Mouse (Mus musculus): ENCODE measurements around the gene Bbs5. TPM values are rescaled to one million over a fixed set of nuclear protein-coding genes. Genes with fewer than 3 reads are reported as not detected.
"Not testable (repeated sequence)": the region's sequence is repeated elsewhere in the genome, so short reads cannot be mapped to it uniquely, and the experiment has no call there.

Bbs5 gene
- polyA plus RNA-seq, 1 experiment from 2014 or later: 10.2 TPM

DNA sequence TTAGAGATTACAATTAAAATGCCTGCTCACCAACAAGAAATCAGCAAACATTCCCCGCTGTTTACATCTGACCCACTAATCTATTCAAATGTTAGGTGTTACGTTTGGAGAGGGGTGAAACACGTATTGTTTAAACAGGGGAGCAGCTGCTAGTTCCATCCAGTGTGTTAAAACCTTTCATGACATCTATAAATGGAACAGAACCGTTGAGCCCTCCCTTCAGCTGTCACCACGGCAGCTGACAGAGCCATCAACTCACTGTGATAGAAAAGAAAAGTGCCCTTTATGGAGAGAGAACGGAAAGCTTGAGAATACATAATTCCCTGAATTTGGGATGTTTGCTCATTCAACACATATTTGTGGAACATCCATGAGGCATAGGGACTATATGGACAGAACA, 21.4 kb downstream of the Bbs5 start:
- DNase-seq (ENCODE audit: low spot score): peak; percentile 8

DNA sequence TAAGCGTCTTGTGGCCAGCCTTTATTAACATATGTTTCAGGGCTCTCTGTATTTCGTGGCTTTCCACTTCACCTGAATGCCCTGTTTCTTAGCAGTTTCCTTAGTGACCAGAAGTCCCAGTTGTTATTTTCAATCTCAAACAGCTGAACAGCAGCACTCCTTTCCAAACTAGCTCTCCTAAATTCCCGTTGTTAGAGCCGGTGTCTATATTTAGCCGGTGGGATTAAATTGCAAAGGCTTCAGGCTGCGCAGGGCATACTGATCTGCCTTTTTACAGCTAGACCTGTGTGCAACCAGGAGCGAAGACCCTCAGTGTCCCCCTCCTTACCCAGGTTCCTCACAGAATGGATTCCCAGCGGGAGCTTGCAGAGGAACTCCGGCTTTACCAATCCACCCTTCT, 22.9 kb downstream of the Bbs5 start, which contains the start of gene Klhl41:
TSS of gene Klhl41 (plus strand) at position 268 of the 400 bp plus-strand sequence.
- no peak for DNase-seq (ENCODE audit: low spot score)

DNA sequence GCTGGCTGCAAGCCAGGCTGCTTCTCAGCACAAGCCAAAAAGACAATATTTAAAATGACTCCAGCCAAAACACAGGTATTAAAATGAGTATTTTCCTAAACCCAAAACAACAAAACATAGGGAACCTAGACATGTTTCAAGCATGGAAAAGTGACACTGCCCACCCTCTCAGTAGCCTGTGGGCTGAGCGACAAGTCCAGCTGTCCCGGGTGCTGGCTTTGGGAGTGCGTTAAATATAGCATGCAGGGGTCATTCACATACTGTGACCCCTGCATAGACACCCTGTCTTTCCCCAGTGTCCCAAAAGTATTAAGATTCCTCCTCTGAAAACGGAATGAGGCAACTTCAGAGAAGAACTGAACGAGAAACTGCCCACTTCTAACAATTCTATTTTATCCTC, 26.8 kb downstream of the Bbs5 start:
- DNase-seq (ENCODE audit: low spot score): no peak

DNA sequence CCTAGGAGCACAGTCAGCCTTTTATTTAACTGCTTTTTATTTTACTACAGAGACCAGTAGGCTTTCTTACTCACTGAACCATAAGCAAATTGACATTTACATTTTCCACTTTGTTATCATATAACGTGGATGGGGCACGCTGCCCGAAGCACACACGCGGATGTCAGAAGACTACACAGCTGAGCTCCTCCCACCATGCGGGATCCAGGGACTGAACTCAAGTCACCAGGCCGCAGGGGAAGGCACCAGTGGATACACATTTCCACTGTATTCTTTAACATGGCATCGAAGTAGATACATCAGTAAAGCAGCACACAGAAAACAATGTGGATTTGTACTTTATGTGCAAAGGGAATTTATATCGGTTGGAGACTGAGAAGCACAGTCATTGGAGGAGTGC, 28.3 kb downstream of the Bbs5 start:
- no peak for DNase-seq (ENCODE audit: low spot score)

DNA sequence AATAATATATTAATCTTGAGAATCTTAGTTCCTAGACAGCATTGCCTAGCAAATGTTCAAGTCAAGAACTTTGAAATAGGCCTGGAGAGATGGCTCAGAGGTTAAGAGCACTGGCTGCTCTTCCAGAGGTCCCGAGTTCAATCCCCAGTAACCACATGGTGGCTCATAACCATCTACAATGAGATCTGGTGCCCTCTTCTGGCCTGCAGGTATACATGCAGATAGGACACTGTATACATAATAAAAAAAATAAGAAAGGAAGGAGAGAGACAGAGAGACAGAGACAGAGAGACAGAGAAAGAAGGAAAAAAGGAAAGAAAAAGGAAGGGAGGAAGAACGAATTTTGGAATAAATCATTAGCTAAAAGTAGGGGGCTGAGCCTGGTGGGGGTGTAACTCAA, 29.7 kb downstream of the Bbs5 start:
- DNase-seq (ENCODE audit: low spot score): peak; percentile 4

DNA sequence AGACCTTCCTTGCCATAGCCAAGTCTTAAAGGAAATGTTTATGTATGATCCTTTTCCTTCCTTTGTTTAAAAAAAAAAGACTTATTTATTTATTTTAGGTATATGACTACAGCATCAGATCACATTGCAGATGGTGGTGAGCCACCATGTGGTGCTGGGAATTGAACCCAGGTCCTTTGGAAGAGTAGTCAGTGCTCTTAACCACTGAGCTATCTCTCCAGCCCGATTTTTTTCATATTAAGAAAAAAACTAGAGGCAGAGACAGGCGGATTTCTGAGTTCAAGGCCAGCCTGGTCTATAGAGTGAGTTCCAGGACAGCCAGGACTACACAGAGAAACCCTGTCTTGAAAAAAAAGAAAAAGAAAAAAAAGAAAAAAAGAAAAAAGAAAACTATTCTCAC, 30.2 kb downstream of the Bbs5 start:
- not testable (repeated sequence) for DNase-seq (ENCODE audit: low spot score)

DNA sequence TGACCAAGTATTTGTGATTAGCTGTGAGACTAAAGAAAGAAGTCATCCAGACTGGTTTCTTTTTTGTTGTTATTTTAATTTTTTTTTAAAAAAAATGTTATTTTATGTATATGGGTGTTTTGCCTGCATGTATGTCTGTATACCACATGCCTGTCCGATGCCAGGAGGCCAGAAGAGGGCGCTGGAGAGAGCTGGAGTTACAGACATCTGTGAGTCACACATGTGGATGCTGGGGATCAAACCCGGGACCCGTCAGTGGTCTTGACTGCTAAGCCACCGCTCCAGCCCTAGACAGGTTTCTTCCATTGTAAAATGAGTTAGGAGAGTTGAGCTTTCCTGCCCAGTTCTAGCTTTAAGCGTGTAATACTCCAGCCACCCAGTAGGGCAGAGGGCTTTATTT, 33.0 kb downstream of the Bbs5 start:
- peak; percentile 5 for DNase-seq (ENCODE audit: low spot score)

DNA sequence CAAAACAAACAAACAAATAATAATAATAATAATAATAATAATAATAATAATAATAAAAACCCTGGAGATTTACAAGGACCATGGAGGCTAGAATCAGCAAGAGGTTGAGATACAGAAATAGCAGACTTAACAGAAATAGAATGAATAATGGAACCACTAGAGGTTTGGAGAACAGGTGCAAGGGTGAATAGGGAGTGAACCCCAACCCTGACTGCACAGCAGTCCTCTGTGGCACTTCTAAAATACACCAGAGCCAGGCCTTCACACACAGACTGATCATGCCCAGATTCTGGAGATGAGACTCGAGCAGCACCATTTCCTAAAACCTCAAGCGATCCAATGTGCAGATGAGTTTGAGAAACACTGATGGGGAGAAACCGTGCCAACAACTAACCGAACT, 35.0 kb downstream of the Bbs5 start:
- DNase-seq (ENCODE audit: low spot score): no peak

DNA sequence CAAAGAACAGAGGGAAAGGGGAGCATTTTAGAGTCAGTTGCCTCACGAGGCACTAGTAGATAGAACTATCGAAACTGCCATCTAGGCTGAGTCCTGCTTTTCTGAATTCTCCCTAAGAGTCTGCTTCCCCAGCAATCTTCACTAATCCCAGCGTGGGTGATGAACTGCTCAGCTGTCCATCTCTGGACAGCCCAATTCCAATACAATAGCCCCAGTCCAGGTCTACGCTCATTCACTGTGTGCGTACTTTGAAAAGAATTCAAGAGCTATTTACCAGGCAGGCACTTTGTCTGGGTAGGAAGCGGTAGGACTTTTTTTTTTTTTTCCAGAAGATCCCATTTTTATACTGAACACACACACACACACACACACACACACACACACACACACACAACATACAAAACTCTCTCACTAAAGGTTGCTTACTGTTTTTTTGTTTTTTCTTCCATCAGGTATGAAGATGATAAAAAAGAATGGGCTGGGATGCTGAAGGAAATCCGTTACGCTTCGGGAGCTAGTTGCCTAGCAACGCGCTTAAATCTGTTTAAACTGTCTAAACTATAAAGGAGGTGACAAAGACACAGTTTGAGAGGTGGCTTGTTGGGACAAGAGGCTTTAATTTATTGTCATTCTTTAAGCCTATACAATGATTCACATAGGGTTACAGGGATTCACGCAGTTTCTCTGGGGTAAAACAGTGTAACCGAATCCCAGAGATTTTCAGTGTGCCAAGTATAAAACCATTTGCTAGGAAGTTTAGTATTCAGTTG, 36.2 kb downstream of the Bbs5 start:
- DNase-seq (ENCODE audit: low spot score): no peak

DNA sequence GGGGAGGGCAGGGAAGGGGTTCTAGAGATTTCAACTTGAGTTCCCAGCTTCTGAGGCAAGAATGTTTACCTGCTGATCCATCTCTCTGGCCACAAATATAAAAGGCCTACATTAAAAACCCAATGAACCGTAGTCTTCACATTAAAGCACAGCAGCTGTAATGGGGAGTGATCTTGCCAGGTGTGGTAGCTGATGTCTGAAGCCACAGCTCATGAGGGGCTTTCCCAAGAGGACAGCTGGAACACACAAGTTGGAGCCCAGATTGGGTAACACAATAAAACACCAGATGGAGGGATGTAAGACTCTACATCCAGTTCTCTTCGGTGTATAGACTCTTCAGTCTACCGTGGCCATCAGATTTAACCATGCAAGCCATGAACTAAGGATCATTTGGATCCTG, 37.5 kb downstream of the Bbs5 start:
- no peak for DNase-seq (ENCODE audit: low spot score)

DNA sequence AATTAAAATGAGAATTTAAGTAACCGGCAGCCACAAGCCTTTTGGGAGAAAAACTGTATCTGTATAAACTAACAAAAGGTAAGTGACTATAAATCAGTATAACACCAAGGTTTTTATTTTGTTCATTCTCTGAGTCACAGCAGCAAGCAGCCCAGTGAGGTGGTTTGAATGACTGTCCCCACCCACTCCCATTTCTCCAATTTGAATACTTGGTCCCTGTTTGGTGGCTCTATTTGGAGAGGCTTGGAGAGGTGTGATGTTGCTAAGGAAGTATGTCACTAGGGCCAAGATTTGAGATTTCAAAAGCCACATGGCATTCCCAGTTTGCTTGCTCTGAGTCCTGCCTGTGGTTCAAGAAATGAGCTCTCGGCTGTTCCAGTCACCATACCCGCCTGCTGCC, 43.2 kb downstream of the Bbs5 start:
- DNase-seq (ENCODE audit: low spot score): no peak

DNA sequence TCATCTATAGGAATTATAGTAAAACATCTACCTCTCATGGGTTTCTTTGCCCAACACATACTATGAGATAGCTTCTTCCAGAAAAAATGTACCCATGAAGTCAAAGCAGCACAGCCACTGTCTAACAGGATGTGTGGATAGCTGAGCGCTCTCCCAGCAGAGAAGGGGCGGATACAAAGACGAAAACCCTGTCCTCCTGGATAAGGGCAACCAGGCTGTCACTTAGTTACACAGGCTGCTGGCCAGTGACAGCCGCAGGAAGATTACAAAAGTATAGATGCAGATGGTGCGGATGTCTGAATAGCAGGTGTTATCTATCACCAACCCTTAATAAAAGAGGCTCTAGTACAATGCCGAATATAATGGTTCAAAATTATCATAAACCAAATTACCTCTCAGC, 43.9 kb downstream of the Bbs5 start:
- DNase-seq (ENCODE audit: low spot score): no peak

DNA sequence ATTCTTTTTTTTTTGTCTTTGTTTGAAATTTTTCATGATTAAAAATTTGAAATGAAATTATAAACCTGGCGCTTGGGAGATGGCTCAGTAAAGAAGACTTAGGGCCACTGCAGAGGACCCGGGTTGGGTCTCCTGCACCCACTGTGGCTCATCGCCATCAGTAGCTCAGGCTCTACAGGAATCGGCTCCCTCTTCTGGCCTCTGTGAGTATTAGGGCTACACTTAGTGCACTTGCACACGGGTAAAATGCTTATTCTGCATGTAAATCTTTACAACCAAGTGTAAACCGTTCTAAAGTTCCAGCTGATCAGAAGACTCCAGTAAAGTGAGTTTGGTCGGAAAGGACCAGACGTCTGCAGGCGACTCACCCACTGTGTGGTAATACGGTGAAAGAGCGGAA, 46.5 kb downstream of the Bbs5 start:
- DNase-seq (ENCODE audit: low spot score): no peak

DNA sequence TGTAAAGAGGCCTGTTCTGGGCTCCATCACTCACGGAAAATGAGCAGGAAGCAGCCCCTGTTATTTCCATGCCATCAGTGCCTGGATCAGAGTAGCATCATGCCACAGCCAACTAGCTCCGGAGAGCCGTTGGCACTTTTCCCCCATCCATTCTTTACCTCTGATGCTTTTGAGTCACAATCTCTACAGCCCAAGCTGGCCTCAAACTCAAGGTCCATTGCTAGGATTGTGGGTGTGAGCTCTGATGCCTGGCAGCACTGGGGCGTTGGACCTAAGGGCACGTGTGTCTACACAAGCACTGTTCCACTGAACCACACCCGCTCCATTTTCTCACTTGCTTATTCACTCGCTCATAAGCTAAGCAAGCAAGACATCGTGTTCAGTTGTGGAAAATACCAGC, 53.5 kb downstream of the Bbs5 start:
- no peak for DNase-seq (ENCODE audit: low spot score)

DNA sequence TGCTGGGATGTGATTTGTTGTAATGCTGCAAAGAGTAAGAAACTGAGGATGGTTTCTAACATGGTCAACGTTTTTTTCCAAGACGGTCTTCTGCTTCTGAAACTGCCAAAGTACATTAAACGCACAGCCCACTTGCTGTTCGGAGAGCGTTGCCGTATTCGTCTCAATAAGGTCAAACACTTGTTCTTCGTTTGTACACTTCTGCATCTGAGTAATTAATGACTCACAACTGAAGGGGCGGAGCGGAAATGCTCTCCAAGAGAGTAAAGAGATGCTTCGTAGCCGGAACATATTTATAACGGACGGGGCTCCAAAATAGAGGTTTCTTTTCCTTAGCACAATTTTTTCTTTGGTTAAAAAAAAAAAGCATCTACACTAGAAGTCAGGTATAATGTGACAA, 65.2 kb downstream of the Bbs5 start:
- DNase-seq (ENCODE audit: low spot score): no peak

DNA sequence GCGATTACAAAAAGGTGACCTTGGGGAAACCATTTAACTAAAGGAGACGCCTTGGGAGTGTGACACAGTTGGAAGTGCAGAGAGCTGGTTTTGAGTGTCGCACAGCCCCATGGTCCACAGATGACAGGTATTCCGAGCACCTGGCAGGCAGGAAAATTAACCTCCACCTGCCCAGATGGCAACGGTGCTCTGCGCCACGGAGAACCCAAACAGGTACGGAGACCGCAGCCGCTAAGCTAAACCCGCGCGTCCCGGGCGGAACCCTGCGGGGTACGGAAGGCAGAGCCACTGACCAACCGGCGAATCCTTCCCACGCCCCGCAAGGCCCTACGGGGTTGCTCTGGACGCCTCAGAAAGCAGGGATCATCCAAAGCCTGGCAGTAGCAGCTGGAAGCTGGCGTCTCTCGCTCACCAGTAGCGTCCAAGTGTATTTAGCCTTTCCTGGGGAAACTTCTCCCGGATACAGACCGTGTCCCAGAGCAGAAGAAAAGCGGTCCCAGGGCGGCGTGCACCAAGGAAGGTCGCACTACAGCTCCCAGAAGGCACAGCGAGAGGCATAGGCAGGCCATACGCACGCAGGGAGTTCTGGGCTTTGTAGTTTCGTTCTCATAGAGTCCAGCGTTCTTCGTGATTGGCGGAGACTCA, 66.1 kb downstream of the Bbs5 start, which contains the start of gene Fastkd1:
TSS of gene Fastkd1 (minus strand) at position 536 of the 645 bp plus-strand sequence.
- peak; percentile 87 for DNase-seq (ENCODE audit: low spot score)

DNA sequence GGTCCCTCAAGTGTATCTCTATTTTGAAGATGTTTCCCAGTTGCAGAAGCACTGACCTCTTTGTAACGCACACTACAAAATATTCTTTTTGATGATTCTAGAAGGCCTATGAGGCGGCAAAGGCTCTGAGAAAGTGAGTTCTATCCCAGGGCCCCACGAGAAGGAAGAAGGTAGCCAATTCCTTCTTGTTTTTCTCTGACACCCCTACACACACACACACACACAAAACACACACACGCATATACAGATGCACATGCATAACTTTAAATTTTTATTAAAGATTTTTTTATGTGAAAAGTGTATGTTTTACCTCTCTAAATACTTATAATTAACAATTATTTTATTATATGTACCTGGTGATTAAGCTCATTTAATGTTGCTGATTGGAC, 66.6 kb downstream of the Bbs5 start:
- no peak for DNase-seq (ENCODE audit: low spot score)

DNA sequence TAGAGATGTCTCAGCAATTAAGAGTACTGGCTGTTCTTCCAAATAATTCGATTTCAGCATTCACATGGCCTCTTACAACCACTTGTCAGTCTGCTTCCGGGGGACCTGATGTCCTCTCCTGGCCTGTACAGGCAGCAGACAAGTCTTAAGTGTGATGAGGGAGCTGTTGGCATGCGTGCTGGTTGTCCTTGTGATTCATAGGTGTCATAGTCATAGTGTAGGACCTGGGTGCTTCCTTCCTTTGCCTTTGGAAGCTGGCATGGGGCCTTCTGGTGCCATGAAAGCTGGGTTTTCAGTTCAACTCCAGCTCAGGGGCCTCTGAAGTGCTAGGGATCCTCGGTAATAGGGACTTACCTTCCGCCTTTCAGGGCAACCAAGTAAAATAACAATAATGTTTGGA, 67.2 kb downstream of the Bbs5 start:
- DNase-seq (ENCODE audit: low spot score): no peak

DNA sequence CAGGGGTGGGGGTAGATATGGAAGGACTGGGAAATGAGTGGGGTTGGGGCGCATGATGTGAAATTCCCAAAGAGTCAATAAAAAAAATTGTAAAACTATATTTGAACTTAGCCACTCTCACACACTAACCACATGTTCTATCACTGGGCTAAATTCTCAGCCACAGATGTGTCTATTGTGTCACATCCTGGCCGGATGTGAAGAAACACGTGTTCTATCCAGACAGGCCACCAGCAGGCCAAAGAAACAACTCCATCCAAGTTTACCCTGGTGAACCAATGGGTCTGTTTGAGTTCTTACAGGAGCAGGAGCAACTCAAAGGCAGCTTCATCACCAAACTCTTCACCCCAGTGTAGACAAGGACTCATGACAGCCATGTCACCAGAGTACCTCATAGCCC, 69.5 kb downstream of the Bbs5 start:
- DNase-seq (ENCODE audit: low spot score): no peak

Measured in thymus, postnatal 0 days (tissue).